In the genomic region with DNA sequence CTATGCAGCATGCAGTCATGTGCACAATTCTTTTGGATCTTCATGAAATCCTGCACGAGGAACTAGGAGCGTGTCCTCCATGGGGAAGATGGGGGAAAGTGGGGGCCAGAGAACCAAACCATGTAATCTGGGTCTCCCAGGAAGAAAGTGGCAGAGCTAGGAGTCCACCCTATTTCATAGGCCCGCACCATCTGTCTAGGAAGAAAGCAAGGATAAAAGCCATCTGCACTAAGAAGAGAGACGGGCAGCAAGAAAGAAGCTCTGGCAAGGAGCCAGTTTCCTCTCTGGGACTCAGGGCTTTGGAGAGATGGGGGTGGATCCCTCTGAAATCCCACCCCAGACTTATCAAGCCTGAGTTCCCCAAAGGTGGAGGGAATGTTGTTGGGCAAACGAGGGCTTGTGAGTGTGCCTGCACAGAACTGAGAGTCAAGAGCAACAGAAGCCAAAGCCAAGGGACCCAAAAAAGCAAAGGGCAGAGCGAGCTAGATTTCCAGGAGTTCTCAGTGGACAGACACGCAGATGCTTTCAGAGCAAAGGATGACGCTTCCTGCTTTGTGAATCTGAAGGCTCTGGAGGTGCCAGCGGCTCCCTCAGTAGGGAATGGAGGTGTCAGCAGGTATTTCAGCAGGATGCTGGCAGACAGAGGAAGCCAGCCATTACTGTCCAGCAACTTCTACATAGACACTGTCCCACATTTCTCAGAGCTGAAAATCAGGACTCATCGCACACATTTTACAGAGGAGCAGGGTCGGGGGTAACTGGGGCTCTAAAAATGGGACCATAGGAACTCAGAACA, we compare ENCODE assay signal across 10 mouse cellular contexts.
A peak's percentile ranks its signal among the peaks of the same experiment; 100 is the strongest.
DNase-seq lines count a peak whose midpoint lies in the region; ATAC-seq lines count a peak whose summit lies in the region.
"Had no signal": no experiment of that assay in that cellular context is flagged by ENCODE, and none has a peak within 500 bp of the region (broad histone marks: within the 10 kb centered on the region; RNA-seq: fewer than 3 reads in every experiment).

No protein-coding gene starts in this region.

- H3K27ac ChIP-seq in midbrain, embryonic 10.5 days (replicated peaks), result no peak overlapping the region
- H3K27ac ChIP-seq in midbrain, embryonic 15.5 days, result no peak overlapping the region
- H3K27ac ChIP-seq in liver, embryonic 11.5 days (ENCODE audit: low read depth, low read length), result no peak overlapping the region

- H3K27me3 ChIP-seq in midbrain, embryonic 10.5 days (ENCODE audit: low read depth, poor library complexity, severe bottlenecking), result peaks cover 98% of the 10 kb centered on the region
- peaks cover 30% of the 10 kb centered on the region for H3K27me3 ChIP-seq in midbrain, embryonic 15.5 days (replicated peaks)
- H3K27me3 ChIP-seq in liver, embryonic 11.5 days (replicated peaks; ENCODE audit: control insufficient read depth, insufficient read depth, low read length), result peaks cover 62% of the 10 kb centered on the region

- H3K4me2 ChIP-seq in midbrain, embryonic 15.5 days, result no peak overlapping the region
- H3K4me2 ChIP-seq in liver, embryonic 11.5 days, result no peak overlapping the region

- peaks cover 19% of the 10 kb centered on the region for H3K4me1 ChIP-seq in midbrain, embryonic 10.5 days
- H3K4me1 ChIP-seq in midbrain, embryonic 15.5 days, result peaks cover 3% of the 10 kb centered on the region; the same call in 1 of the 2 replicates
- H3K4me1 ChIP-seq in liver, embryonic 11.5 days (replicated peaks; ENCODE audit: control insufficient read depth, insufficient read depth, low read length), result peaks cover 6% of the 10 kb centered on the region

- 79% methylated on average over 11 of the region's 11 CpGs for WGBS in midbrain, embryonic 10.5 days
- WGBS in midbrain, embryonic 15.5 days, result 65% methylated on average over 11 of the region's 11 CpGs
- 64% methylated on average over 11 of the region's 11 CpGs for WGBS in liver, embryonic 11.5 days

- H3K36me3 ChIP-seq in midbrain, embryonic 10.5 days, result no peaks in the 10 kb centered on the region
- no peaks in the 10 kb centered on the region for H3K36me3 ChIP-seq in midbrain, embryonic 15.5 days (replicated peaks)
- H3K36me3 ChIP-seq in liver, embryonic 11.5 days (ENCODE audit: control insufficient read depth, insufficient read depth, low read length), result no peaks in the 10 kb centered on the region

- H3K4me3 ChIP-seq in midbrain, embryonic 10.5 days, result no peak overlapping the region
- no peak overlapping the region for H3K4me3 ChIP-seq in midbrain, embryonic 15.5 days
- H3K4me3 ChIP-seq in liver, embryonic 11.5 days (ENCODE audit: low read depth, low read length), result no peak overlapping the region
- H3K4me3 ChIP-seq: erythroblast, embryonic 14.5 days had no signal

- no peaks in the 10 kb centered on the region for H3K9me3 ChIP-seq in midbrain, embryonic 10.5 days (replicated peaks)
- no peaks in the 10 kb centered on the region for H3K9me3 ChIP-seq in midbrain, embryonic 15.5 days
- H3K9me3 ChIP-seq in liver, embryonic 11.5 days (ENCODE audit: control insufficient read depth, low read length), result no peaks in the 10 kb centered on the region

- no peak for ATAC-seq in midbrain, embryonic 15.5 days (replicated peaks)
- no peak for ATAC-seq in liver, embryonic 11.5 days (replicated peaks; ENCODE audit: low FRiP score)

- DNase-seq in frontal cortex, adult 2 months (ENCODE audit: extremely low spot score in 1 of 2, low spot score in 1 of 2), result peak; percentile 2 to 50
- no peak for DNase-seq in frontal cortex, postnatal 14 days (ENCODE audit: low spot score in 2 of 2)
- DNase-seq in midbrain, embryonic 10.5 days (ENCODE audit: low spot score), result peak; percentile 10
- peak; percentile 54 to 59 for DNase-seq in cerebellum, postnatal 25 days
- peak; percentile 10 for DNase-seq in retina, embryonic 14.5 days (ENCODE audit: low spot score)
- no peak for DNase-seq in liver, embryonic 11.5 days (ENCODE audit: low spot score)
- no peak for DNase-seq in urinary bladder, postnatal 14 days (ENCODE audit: low spot score)
- DNase-seq: liver had no signal

- no peak overlapping the region for H3K9ac ChIP-seq in midbrain, embryonic 15.5 days
- no peak overlapping the region for H3K9ac ChIP-seq in liver, embryonic 11.5 days (ENCODE audit: low read depth, low read length)

Comparison
In these comparisons a context has a peak if more than half of its experiments do, and no peak if none do; other contexts are left out.
1. DNase-seq: peak in frontal cortex, adult 2 months (2 of 2), midbrain, embryonic 10.5 days (single experiment), cerebellum, postnatal 25 days (2 of 2) and retina, embryonic 14.5 days (single experiment); none in frontal cortex, postnatal 14 days (0 of 2), liver, embryonic 11.5 days (single experiment) and urinary bladder, postnatal 14 days (single experiment).